Mouse (Mus musculus): ENCODE results near the gene Wdr76.
"Not testable (repeated sequence)": the region's sequence is repeated elsewhere in the genome, so short reads cannot be mapped to it uniquely, and the experiment has no call there.

DNA sequence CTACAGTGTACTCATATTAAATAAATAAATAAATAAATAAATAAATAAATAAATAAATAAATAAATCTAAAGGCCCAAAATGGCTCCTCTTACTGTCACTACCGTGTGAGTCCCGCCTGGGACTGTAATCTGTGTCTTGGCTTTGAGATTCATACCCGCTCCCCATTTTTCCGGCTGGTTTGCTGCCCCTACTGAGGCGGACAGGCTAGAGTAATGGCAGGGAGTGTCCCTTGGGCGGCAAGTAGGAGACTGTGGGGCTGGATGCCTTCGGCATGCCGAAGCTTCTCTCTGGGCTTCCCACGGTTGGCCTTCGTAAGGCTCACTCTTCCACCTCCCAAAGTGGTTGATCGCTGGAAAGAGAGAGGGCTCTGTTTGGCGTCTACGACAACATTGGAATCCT lies 25.6 kb upstream of the Wdr76 start:
- TF ChIP-seq GATA1, TAL1 (IDR thresholded peaks at IDR 0.05; ENCODE audit: low read length): not testable (repeated sequence)

Measured in erythroblast, embryonic 14.5 days (primary cell).